Mouse (Mus musculus) intestine, postnatal 0 days (tissue): ENCODE results near the gene Rab37. TPM values are rescaled to one million over a fixed set of nuclear protein-coding genes. Genes with fewer than 3 reads are reported as not detected.

ENCODE experiments used
- ATAC-seq: fragments of 200-750 bp; cut with Nextera tagmentation; 2 replicates; pipeline ENCODE4 v1.8.0; 2017; ENCODE audit warnings: mild to moderate bottlenecking, moderate TSS enrichment, moderate library complexity
- H3K27ac ChIP-seq: fragments of 300-500 bp; sonication (generic); 2 replicates; pipeline ENCODE4 v1.5.1; 2014; ENCODE audit warnings: mild to moderate bottlenecking, low read depth, low read length, moderate library complexity
- H3K27me3 ChIP-seq: fragments of 300-500 bp; sonication (generic); replicated peaks from 2 replicates; pipeline ENCODE4 v1.6.1; 2014; ENCODE audit warnings: low read length, mixed read lengths; ENCODE audit not compliant: control insufficient read depth, insufficient read depth
- H3K36me3 ChIP-seq: fragments of 300-500 bp; sonication (generic); 2 replicates; pipeline ENCODE4 v1.6.1; 2014; ENCODE audit warnings: mild to moderate bottlenecking, moderate library complexity; ENCODE audit not compliant: control insufficient read depth, insufficient read depth
- H3K4me1 ChIP-seq: fragments of 300-500 bp; sonication (generic); replicated peaks from 2 replicates; pipeline ENCODE4 v1.6.1; 2014; ENCODE audit warnings: antibody characterized with exemption, low read length, mixed read lengths; ENCODE audit not compliant: control insufficient read depth, insufficient read depth
- H3K4me2 ChIP-seq: fragments of 300-500 bp; sonication (generic); replicated peaks from 2 replicates; pipeline ENCODE4 v1.6.1; 2014; ENCODE audit warnings: low read depth, mild to moderate bottlenecking, moderate library complexity
- H3K4me3 ChIP-seq: fragments of 300-500 bp; sonication (generic); 2 replicates; pipeline ENCODE4 v1.5.1; 2014; ENCODE audit warnings: low read depth, low read length
- H3K9ac ChIP-seq: fragments of 300-500 bp; sonication (generic); 2 replicates; pipeline ENCODE4 v1.6.1; 2014; ENCODE audit warnings: mild to moderate bottlenecking, low read depth, low read length
- H3K9me3 ChIP-seq: fragments of 300-500 bp; sonication (generic); 2 replicates; pipeline ENCODE4 v1.6.1; 2016; ENCODE audit warnings: mixed run types; ENCODE audit not compliant: control insufficient read depth
- CTCF ChIP-seq: sonication (generic); IDR thresholded peaks from 2 replicates; pipeline ENCODE4 v1.5.1; 2016; ENCODE audit warnings: low read depth, mild to moderate bottlenecking, control low read depth, antibody characterized with exemption, moderate library complexity
- WGBS: fragments of 180-500 bp; shearing (Covaris S2); extraction: QIAGEN DNeasy Blood & Tissue Kit; methylation state at CpG from one replicate; pipeline ENCODE4 v1.1.7; 2014; 5-methylcytosine and 5-hydroxymethylcytosine counted together
- polyA plus RNA-seq: library from polyadenylated mRNA; unstranded; fragments of >200 nt; fragmentation: Nextera tagmentation; extraction: Ambion mirVana; gene quantifications from 2 replicates; pipeline ENCODE4 v1.2.1, GENCODE M21; 2015

Rab37 gene
- polyA plus RNA-seq, 1 experiment from 2014 or later = 3.7 TPM

GRCm38 (mm10) chr11:115058701-115059100 is 32.5 kb upstream of the Rab37 start:
- H3K4me1 ChIP-seq = no peaks in the 10 kb centered on the region
- no peak overlapping the region for H3K27ac ChIP-seq
- H3K27me3 ChIP-seq = no peaks in the 10 kb centered on the region
- ATAC-seq = no peak
- H3K4me2 ChIP-seq = no peak overlapping the region
- TF ChIP-seq CTCF = no peak
- no peak overlapping the region for H3K4me3 ChIP-seq
- H3K9ac ChIP-seq = no peak overlapping the region
- 73% methylated on average over 4 of the region's 4 CpGs for WGBS
- no peaks in the 10 kb centered on the region for H3K9me3 ChIP-seq
- H3K36me3 ChIP-seq = no peaks in the 10 kb centered on the region

DNA sequence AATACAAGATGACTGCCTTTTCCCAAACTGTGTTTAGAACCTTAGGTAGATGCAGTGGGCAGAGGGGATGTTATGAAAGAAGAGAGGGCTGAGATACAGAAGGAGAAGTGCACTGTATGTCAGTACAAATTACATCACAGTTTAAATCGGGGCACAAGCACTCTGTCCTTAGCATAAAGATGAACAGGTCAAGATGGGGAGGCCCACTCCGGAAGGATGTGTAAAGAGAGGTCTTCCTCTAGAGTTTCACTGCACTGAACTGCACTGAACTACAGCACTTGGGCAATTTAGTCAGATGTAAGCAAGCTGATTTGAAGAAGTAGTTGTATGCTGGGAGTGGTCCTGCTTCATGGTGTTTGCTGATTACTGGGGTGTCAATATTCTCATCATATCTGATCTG is 31.4 kb upstream of the Rab37 start:
- Histone ChIP-seq H3K4me1 (no peaks in the 10 kb centered on the region), H3K4me3 (no peak overlapping the region), H3K9ac (no peak overlapping the region), H3K9me3 (no peaks in the 10 kb centered on the region), H3K27me3 (no peaks in the 10 kb centered on the region), H3K36me3 (no peaks in the 10 kb centered on the region), H3K27ac (no peak overlapping the region), H3K4me2 (no peak overlapping the region)
- 77% methylated on average over 2 of the region's 2 CpGs for WGBS
- no peak for TF ChIP-seq CTCF
- ATAC-seq = no peak

DNA sequence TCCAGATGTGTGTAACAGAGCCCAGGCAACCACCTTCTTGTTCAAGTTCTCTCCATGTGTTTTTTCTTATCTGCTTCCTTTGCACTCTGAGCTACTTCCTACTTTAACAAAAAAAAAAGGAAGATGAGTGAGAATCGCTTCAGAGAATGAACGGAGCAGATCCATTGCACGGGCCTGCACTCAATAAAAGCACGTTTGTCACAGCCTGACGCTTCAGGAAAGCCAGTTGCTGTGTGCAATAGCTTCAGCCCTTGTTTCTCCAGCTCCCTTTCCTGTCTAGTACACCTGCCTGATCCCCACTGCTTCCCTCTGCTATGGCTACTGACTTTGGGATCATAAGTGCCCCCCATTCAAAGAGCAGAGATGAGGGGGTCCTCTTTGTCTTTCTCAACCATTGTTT is 29.2 kb upstream of the Rab37 start, which contains the start of gene Cd300e:
Cd300e (minus strand) TSS at position 101 of the 400 bp plus-strand sequence.
- Histone ChIP-seq H3K4me3 (no peak within 1 kb of the TSS), H3K27ac (no peak within 1 kb of the TSS), H3K36me3 (no peaks in the 10 kb centered on the region), H3K4me2 (no peak within 1 kb of the TSS), H3K4me1 (no peaks in the 10 kb centered on the region), H3K27me3 (no peaks in the 10 kb centered on the region), H3K9me3 (no peaks in the 10 kb centered on the region), H3K9ac (no peak within 1 kb of the TSS)
- WGBS = 29% methylated on average over 5 of the region's 5 CpGs
- no peak for ATAC-seq
- no peak for TF ChIP-seq CTCF

DNA sequence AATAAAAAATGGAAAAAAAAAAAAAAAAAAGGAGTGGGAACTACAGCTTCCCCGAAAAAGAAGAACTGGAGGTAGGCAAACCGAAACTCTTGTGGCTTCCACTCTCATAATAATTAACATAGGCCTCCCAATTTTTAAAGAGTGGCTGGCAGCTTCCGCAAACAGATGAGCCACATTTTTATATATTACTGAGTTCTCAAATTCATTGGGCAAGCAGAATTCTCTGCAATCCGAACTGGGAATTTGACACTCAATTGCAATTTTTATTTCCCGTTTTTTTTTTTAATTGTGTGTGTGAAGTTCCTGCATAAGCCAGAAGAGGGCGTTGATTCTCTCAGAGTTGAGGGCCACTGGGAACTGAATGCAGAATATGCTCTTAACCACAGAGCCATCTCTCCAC is 24.5 kb upstream of the Rab37 start:
- H3K4me2 ChIP-seq = no peak overlapping the region
- no peak overlapping the region for H3K4me3 ChIP-seq
- no peak for ATAC-seq
- H3K9ac ChIP-seq = no peak overlapping the region
- no peak overlapping the region for H3K27ac ChIP-seq
- H3K27me3 ChIP-seq = no peaks in the 10 kb centered on the region
- H3K9me3 ChIP-seq = no peaks in the 10 kb centered on the region
- WGBS = 67% methylated on average over 6 of the region's 6 CpGs
- TF ChIP-seq CTCF = peak; percentile 15; the same call in 1 of the 2 replicates
- no peaks in the 10 kb centered on the region for H3K4me1 ChIP-seq
- H3K36me3 ChIP-seq = no peaks in the 10 kb centered on the region

DNA sequence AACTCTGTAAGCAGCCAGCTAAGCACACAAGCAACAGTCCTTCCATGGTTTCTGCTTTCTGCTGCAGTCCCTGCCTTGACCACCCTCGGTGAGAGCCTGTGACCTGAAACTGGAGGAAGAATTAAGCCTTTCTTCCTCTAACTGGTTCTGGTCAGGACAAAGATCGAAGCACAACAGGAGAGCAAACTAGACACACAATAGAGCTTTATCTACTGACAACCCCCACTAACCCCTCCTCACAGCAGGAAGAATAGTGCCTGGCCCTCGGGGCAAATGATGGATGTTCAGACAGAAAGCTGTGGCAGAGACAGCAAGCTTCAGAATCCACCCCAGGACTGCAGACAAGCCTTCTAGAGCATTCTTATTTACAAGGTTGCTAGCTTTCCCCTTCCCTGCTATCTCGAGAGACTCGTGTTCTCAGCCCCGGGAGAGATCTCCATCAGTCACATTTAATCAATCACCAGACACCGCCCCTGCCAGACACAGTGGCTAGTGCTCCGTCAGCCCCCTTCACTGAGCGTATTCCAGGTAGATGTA is 20.1 kb upstream of the Rab37 start:
- WGBS = 11% methylated on average over 9 of the region's 9 CpGs
- no peaks in the 10 kb centered on the region for H3K9me3 ChIP-seq
- no peak for TF ChIP-seq CTCF
- H3K36me3 ChIP-seq = no peaks in the 10 kb centered on the region
- H3K4me2 ChIP-seq = peak overlapping the region; percentile 28
- no peak overlapping the region for H3K27ac ChIP-seq
- H3K4me1 ChIP-seq = peaks cover 2% of the 10 kb centered on the region; the same call in 1 of the 2 replicates
- ATAC-seq = no peak
- H3K27me3 ChIP-seq = no peaks in the 10 kb centered on the region
- no peak overlapping the region for H3K4me3 ChIP-seq
- no peak overlapping the region for H3K9ac ChIP-seq

DNA sequence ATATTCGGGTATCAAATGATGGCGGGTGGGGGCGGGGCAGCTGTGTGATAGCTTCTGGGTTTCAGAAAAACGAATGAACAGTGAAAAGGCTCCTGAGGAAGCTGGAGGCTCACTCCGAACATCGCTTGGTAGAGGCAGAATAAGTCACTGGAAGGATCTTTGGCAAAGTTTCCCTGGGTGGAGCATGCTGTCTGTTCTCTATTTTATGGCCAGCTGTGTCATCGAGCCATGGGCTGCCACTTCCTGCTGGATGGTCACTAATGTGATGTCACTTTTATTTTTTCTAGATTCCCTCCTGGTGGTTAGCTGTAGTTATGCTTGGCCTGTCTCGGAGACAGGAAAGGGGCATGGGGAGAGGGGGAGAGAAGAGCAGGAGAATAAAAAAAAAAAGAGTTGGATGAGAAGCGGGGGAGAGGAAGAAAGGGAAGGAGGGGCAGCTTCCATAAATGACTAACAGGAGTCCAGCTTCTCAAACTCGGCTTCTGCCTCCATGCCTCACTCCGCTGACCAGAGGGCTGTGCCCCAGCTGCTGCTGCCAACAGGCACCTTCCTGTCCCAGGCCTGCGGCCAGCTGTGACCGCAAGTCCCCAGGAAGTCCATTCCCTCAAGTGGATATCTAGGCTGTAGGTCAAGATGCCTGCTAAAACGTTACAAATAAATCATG is 19.5 kb upstream of the Rab37 start:
- no peak overlapping the region for H3K9ac ChIP-seq
- H3K4me3 ChIP-seq = no peak overlapping the region
- H3K27ac ChIP-seq = no peak overlapping the region
- H3K4me1 ChIP-seq = peaks cover 2% of the 10 kb centered on the region; the same call in 1 of the 2 replicates
- no peaks in the 10 kb centered on the region for H3K36me3 ChIP-seq
- H3K27me3 ChIP-seq = no peaks in the 10 kb centered on the region
- no peak; the same call in 1 of the 2 replicates for TF ChIP-seq CTCF
- H3K4me2 ChIP-seq = peak overlapping the region; percentile 28
- H3K9me3 ChIP-seq = no peaks in the 10 kb centered on the region
- WGBS = 22% methylated on average over 14 of the region's 14 CpGs
- peak; percentile 49; the same call in 1 of the 2 replicates for ATAC-seq
